26 mouse cellular contexts compared by ENCODE assay signal in the genomic region with DNA sequence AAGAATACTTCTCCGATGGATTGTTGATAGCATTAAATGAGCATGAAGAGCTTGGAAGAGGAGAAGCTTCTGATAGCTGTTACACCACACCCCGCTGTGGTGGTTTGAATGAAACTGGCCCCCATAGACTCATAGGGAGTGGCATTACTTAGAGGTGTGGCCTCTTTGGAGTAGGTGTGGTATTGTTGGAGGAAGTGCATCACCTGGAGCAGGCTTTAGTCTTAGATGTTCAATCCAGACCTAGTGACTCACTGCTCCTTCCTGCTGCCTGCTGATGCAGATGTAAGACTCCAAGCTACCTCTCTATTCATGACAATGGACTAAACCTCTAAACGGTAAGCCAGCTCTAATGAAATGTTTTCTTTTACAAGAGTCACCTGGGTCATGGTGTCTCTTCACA.
DNase-seq lines count a peak whose midpoint lies in the region; ATAC-seq and TF ChIP-seq lines count a peak whose summit lies in the region.
"Had no signal": no experiment of that assay in that cellular context is flagged by ENCODE, and none has a peak within 500 bp of the region (broad histone marks: within the 10 kb centered on the region; RNA-seq: fewer than 3 reads in every experiment).

No protein-coding gene starts in this region.

- 0 out of 2 replicates have a peak, but pooled peaks cover 1% of the 10 kb centered on the region for H3K4me1 ChIP-seq in forebrain, embryonic 12.5 days
- no peaks in the 10 kb centered on the region for H3K4me1 ChIP-seq in forebrain, embryonic 11.5 days (replicated peaks; ENCODE audit: control insufficient read depth, insufficient read depth, low read length)
- H3K4me1 ChIP-seq in forebrain, embryonic 14.5 days (ENCODE audit: control insufficient read depth, insufficient read depth, low read length) = 0 out of 2 replicates have a peak, but pooled peaks cover 3% of the 10 kb centered on the region
- H3K4me1 ChIP-seq in forebrain, postnatal 0 days (ENCODE audit: insufficient read depth) = no peaks in the 10 kb centered on the region

- H3K9ac ChIP-seq in forebrain, embryonic 12.5 days = no peak overlapping the region
- H3K9ac ChIP-seq in forebrain, embryonic 11.5 days (ENCODE audit: low read length) = no peak overlapping the region
- H3K9ac ChIP-seq in forebrain, embryonic 14.5 days (ENCODE audit: low read length) = no peak overlapping the region
- H3K9ac ChIP-seq in forebrain, postnatal 0 days = no peak overlapping the region
- H3K9ac ChIP-seq: embryonic facial prominence, embryonic 13.5 days; embryonic facial prominence, embryonic 15.5 days had no signal

- H3K36me3 ChIP-seq in forebrain, embryonic 12.5 days (replicated peaks) = no peaks in the 10 kb centered on the region
- H3K36me3 ChIP-seq in forebrain, embryonic 11.5 days (ENCODE audit: control insufficient read depth, insufficient read depth, low read length) = no peaks in the 10 kb centered on the region
- no peaks in the 10 kb centered on the region for H3K36me3 ChIP-seq in forebrain, embryonic 14.5 days (ENCODE audit: control insufficient read depth, insufficient read depth, low read length)
- no peaks in the 10 kb centered on the region for H3K36me3 ChIP-seq in forebrain, postnatal 0 days (ENCODE audit: insufficient read depth)
- H3K36me3 ChIP-seq: embryonic facial prominence, embryonic 13.5 days; embryonic facial prominence, embryonic 15.5 days; forebrain, embryonic 10.5 days; G1E had no signal

- H3K27me3 ChIP-seq in forebrain, embryonic 12.5 days = no peaks in the 10 kb centered on the region
- no peaks in the 10 kb centered on the region for H3K27me3 ChIP-seq in forebrain, embryonic 11.5 days (ENCODE audit: control insufficient read depth, insufficient read depth, low read length)
- no peaks in the 10 kb centered on the region for H3K27me3 ChIP-seq in forebrain, embryonic 14.5 days (replicated peaks; ENCODE audit: control insufficient read depth, insufficient read depth, low read length)
- no peaks in the 10 kb centered on the region for H3K27me3 ChIP-seq in forebrain, postnatal 0 days (ENCODE audit: insufficient read depth, low read length)
- H3K27me3 ChIP-seq: CH12.LX; embryonic facial prominence, embryonic 13.5 days; embryonic facial prominence, embryonic 15.5 days; Patski had no signal

- H3K9me3 ChIP-seq in forebrain, embryonic 12.5 days = no peaks in the 10 kb centered on the region
- no peaks in the 10 kb centered on the region for H3K9me3 ChIP-seq in forebrain, embryonic 11.5 days (ENCODE audit: control insufficient read depth, low read length)
- no peaks in the 10 kb centered on the region for H3K9me3 ChIP-seq in forebrain, embryonic 14.5 days (replicated peaks; ENCODE audit: control insufficient read depth, low read length)
- H3K9me3 ChIP-seq in forebrain, postnatal 0 days (ENCODE audit: low read length) = no peaks in the 10 kb centered on the region
- H3K9me3 ChIP-seq: embryonic facial prominence, embryonic 13.5 days; embryonic facial prominence, embryonic 15.5 days; forebrain, embryonic 10.5 days had no signal

- ATAC-seq in forebrain, embryonic 12.5 days (ENCODE audit: low FRiP score) = no peak
- ATAC-seq in forebrain, embryonic 11.5 days (replicated peaks; ENCODE audit: low FRiP score) = no peak; the same call in 1 of the 2 replicates
- no peak for ATAC-seq in forebrain, embryonic 14.5 days
- ATAC-seq in forebrain, postnatal 0 days = no peak
- ATAC-seq: activated CD4-positive, CD25-positive, alpha-beta regulatory T cell, adult 4 months; CD4-positive, CD25-positive, alpha-beta regulatory T cell, adult 4 months; Patski had no signal

- no peak overlapping the region for H3K4me2 ChIP-seq in forebrain, embryonic 12.5 days
- H3K4me2 ChIP-seq in forebrain, embryonic 11.5 days (ENCODE audit: low read depth, low read length, severe bottlenecking) = no peak overlapping the region
- H3K4me2 ChIP-seq in forebrain, embryonic 14.5 days (ENCODE audit: low read length) = no peak overlapping the region
- H3K4me2 ChIP-seq in forebrain, postnatal 0 days (ENCODE audit: low read depth) = no peak overlapping the region
- H3K4me2 ChIP-seq: embryonic facial prominence, embryonic 13.5 days; embryonic facial prominence, embryonic 15.5 days had no signal

- WGBS in forebrain, embryonic 12.5 days = 87% methylated on average over 3 of the region's 3 CpGs
- 87% methylated on average over 3 of the region's 3 CpGs for WGBS in forebrain, embryonic 11.5 days
- 68% methylated on average over 3 of the region's 3 CpGs for WGBS in forebrain, embryonic 14.5 days
- 80% methylated on average over 3 of the region's 3 CpGs for WGBS in forebrain, postnatal 0 days

- TF ChIP-seq CTCF in forebrain, postnatal 0 days (IDR thresholded peaks at IDR 0.05; ENCODE audit: low read depth) = no peak

- H3K4me3 ChIP-seq in forebrain, embryonic 12.5 days (replicated peaks) = no peak overlapping the region
- no peak overlapping the region for H3K4me3 ChIP-seq in forebrain, embryonic 11.5 days (ENCODE audit: low read depth, low read length)
- H3K4me3 ChIP-seq in forebrain, embryonic 14.5 days (ENCODE audit: low read depth, low read length) = no peak overlapping the region
- H3K4me3 ChIP-seq in forebrain, postnatal 0 days (ENCODE audit: low read depth, low read length) = no peak overlapping the region
- H3K4me3 ChIP-seq: embryonic facial prominence, embryonic 13.5 days; embryonic facial prominence, embryonic 15.5 days; erythroblast, embryonic 14.5 days; forebrain, embryonic 10.5 days had no signal

- peak overlapping the region; percentile 42 for H3K27ac ChIP-seq in forebrain, embryonic 12.5 days
- no peak overlapping the region for H3K27ac ChIP-seq in forebrain, embryonic 11.5 days (ENCODE audit: low read depth, low read length)
- H3K27ac ChIP-seq in forebrain, embryonic 14.5 days (ENCODE audit: low read depth, low read length) = peak overlapping the region; percentile 31; the same call in 1 of the 2 replicates
- no peak overlapping the region for H3K27ac ChIP-seq in forebrain, postnatal 0 days (ENCODE audit: low read depth, low read length)
- H3K27ac ChIP-seq: embryonic facial prominence, embryonic 13.5 days; embryonic facial prominence, embryonic 15.5 days; forebrain, embryonic 10.5 days had no signal

- no peak for DNase-seq in forebrain, embryonic 11.5 days (ENCODE audit: low spot score)
- DNase-seq in forebrain, embryonic 14.5 days (ENCODE audit: low spot score) = no peak
- no peak for DNase-seq in forebrain, postnatal 0 days
- DNase-seq in R1 (ENCODE audit: low read depth, low spot score) = peak; percentile 91
- no peak for DNase-seq in ovary, postnatal 36 days (ENCODE audit: low spot score)
- no peak for DNase-seq in cerebellum, postnatal 36 days
- DNase-seq: adrenal gland, adult 8-10 months; adrenal gland, postnatal 14 days; adrenal gland, postnatal 36 days; B cell, adult 2 months; cerebellum, adult 11-12 months; cerebellum, adult 2 months; cerebellum, adult 9-10 months; cerebellum, postnatal 10 days; cerebellum, postnatal 25 days; embryo, embryonic 11 days had no signal

Comparison
In these comparisons a context has a peak if more than half of its experiments do, and no peak if none do; other contexts are left out.
1. H3K27ac ChIP-seq: peak in forebrain, embryonic 12.5 days (single experiment) and forebrain, embryonic 14.5 days (single experiment); none in forebrain, embryonic 11.5 days (single experiment) and forebrain, postnatal 0 days (single experiment).